Mouse (Mus musculus) monocyte, adult 2 months (primary cell): ENCODE measurements around the gene Ihh.

Experiments used
- DNase-seq, 2 experiments: peaks; one replicate each; pipeline ENCODE4 v3.0.0; 2022; ENCODE audit warnings: low spot score in 2 of 2, low read depth in 1 of 2

Gene Ihh

DNA sequence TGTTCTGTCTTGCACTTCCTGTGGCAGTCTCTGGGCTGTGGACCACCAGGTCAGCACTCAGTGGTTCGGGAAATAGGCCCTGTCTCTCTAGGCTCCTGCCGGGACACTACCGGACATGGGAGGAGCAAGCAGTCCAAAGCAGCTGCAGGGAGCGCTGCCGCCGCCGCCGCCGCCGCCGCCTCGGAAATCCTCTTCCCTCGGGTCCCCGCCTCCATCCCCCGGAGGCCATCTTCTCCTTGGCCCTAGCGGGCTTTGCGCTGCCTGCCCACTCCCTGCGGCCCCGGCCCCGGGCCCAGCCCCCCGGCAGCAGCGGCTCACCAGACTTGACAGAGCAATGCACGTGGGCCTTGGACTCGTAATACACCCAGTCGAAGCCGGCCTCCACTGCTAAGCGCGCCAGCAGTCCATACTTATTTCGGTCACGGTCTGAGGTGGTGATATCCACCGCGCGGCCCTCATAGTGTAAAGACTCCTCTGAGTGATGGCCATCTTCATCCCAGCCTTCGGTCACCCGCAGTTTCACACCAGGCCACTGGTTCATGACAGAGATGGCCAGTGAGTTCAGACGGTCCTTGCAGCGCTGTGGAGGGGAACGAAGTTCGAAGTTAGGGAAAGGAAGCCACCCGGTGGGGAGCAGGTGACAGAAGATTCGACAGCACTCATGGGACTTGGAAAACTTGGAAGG is 3.3 kb downstream of the Ihh start:
- DNase-seq: no peak

DNA sequence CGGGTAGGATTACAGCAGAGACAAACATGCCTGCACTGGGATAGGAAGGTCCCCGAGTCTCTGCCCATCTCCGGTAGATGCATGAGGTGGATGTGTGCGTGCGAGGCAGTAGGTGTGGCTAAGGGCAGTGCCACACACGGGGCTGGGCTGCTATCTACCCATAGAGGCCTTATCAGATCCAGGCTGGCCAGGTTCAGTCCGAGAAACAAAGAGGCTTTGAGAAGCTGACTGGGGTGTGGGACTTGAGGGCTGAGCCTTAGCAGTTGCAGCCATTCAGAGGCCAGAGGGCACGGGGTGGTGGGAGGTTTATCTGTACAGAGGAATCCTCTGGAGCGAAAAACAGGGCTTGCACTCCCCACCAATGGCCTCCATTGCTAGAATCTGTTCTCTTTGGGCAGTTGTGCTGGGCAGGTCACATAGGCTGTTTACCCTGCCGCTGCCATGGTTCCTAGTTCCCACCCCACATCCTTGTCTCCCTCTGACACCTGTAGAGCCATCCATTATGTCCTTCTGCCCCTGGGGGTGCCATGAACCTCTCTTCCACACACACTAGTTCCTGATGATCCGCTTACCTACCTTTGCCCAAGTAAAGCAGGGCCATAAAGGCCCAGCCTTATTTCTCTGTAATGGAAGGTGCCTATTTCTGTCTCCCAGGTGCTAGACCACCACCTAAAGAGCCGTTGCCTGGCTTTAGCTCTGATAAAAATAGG is 9.7 kb downstream of the Ihh start:
- DNase-seq: no peak

DNA sequence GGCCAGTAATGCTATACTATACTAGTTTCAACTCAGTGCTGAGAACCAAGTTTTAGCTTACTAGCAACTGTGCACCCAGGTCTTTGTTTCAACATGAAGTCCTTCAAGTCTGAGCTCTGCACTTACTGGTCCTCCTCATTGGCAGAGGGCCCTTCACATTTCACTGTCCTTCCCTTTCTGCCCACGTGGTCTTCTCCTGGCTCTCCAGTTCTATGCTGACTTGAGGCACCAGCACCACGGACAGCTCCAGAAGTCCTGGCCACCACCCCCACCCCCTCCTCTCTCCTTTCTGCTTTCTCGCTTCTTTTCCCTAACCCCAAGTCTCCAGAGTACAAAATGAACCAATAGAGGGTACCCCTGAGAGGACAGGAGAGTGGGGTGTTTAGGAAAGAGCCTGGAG is 11.7 kb downstream of the Ihh start:
- no peak for DNase-seq

DNA sequence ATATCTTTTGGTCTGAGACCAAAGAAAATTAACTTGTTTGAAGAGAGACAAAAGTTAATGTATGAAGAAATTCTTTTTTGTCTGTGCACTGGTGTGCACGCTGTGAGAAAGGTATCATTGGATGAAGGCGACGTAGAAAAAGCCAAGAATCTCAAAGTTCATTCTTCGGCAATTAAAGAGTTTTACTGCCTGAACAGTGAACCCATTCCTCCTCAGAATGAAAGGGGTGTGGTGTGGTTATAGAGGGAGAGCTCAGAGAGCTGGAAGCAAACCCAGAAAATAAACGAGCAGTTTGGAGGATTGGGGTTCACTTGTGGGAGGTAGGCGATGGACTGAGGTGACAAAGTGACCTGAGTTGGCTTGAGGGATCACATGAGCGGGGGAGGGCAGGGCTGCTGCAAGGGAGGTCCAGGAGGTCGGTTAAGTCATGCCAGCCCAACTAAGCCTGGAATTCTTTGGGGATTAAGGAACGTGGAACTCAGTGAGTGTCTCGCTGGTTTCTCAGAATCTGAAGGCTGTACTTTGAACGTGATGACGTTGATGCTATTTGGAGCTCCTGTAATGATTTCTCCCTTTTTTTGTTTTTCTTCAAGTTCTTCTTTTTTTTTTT is 15.1 kb downstream of the Ihh start:
- DNase-seq: no peak

DNA sequence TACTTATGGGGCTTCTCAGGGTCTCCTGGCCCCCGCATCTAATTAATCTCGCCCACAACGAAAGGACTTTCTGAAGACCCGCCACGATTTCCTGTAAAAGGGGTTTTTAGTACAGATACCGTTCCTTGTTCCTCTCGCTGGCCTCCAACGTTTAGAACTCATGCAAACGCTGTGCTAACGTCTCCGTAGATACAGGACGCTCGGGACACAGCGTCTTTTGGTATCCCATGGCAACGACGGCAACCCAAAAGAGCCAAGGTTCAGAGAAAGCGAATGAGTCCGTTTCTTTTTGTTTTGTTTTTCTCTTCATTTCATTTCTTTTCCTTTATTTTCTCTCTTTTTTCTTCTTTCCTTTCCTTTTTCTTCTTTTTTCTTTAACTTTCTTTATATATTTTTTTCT is 16.1 kb downstream of the Ihh start, which contains the start of gene Cfap65:
Gene Cfap65, minus strand, starts transcription at position 198 of the 400 bp plus-strand sequence.
- DNase-seq: no peak

DNA sequence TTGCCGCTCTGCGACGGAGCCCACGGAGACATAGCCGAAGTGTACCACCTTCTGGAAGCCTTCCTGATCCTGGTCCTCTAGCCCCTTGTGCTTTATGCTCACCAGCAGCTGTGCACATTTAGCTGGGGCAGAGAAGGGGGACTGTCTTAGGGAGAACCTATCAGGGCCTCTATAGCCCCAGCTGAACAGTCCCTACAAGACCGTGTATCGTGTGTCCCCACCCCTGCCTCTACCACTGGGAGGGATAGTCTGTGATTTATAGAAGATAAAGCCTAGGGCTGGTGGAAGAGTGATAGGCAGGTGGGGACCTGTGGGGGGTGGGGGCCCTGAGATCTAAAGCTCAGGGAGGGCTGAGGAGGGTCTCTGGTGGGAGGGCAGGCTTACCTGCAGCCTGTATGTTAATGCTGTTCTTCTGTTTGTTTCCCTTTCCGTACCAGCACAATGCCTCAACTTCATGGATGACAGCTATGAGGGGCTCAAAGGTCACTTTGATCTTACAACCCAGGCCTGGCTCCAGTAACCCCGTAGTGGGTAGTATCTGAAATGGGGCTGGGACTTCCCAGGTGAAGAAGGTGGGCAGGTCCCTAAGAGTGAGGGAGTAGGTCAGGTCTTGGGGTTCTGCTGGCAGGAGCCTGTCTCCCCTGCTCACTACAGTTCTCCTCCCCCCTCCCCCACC is 23.7 kb downstream of the Ihh start:
- DNase-seq: no peak

DNA sequence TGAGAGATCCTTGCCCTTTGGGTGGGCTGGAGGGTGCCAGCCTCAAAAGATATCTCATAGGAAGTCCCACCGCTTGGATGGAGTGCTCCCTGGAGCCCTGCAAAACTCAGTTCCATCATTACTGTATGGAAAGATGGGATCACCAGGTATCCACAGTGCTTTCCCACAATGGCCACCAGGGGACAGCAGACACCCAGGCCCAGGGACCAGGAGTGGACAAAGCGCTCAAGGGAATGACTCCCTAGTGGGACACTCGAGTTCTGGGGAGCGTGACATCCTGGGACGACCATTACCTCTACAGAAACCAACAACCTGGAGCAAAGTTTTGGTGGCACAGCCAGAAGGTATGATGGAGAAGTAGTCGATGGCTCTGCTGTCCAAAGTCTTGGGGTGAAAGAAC is 24.8 kb downstream of the Ihh start:
- DNase-seq: no peak

DNA sequence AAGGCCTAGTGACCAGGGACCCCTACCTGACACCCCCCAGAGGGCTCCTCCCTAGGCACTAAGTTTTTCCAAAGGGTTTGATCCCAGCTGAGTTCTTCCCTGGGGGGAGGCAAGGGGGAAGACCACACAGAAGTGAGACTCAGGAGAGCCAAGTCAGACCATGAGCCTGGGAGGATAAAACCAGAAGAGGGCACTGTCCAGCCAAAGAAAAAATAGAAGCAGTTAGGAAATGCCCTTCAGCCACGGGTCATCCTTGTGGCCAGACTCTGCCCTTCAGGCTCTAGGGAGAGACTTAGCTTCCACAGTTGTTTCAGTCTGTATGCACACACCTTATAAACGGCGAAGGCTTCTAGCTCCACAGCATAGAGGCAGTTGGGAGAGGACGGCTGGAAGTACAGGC is 27.0 kb downstream of the Ihh start:
- no peak for DNase-seq

DNA sequence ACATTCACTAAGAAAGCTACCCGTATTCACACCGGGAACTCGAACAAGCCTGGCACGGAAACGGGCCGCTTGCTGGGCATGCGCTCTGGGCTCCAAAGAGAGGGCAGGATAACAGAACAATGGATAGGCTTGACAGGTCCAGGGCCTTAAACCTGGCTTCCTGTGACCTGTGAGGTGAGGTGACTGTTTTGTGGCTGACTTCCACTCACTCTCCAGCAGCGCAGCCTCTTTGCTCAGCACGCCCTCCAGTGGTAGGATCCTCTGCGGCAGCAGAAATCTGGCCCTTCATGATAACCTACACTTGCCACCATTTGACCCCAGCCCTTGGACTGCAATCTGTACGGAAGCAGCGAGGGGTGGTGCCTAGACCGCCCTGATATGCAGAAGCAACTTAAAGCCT is 35.8 kb downstream of the Ihh start:
- DNase-seq: no peak

DNA sequence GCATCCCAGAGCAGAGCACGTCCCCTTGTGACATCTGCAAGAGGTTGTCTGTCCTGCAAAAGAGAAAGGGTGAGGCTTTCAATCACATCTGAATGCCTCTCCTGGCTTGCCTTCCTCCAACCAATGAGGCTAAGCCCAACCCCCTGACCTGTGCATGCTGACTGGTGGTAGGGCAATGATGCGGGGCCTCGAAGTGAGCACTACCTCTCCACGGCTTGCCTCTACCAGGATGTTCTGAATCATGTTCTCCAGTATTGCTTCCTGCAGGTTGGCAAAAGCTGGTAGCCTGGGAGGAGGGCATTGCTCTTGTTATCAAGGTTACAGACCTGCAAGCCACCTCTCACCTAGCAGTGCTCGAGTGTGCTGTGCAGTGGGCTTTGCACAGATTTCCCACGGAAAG is 49.3 kb downstream of the Ihh start:
- no peak for DNase-seq

DNA sequence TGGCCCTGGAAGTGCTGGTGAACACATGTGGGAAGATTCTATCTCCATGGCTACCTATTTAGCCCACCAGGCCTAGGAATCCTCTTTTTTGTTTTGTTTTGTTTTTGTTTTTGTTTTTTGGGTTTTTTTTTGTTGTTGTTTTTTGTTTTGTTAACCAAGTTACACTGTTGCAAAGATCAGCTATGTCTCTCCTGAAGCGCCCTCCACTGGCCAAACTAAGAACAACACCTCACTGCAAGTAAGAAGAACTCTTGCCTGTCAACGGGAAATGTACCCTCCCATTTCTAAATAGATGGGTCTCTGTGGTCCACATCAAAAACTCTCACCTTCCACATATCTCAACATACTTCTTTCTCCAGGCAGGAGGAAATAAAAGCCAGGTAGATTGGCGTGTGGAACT is 49.8 kb downstream of the Ihh start:
- DNase-seq: no peak

DNA sequence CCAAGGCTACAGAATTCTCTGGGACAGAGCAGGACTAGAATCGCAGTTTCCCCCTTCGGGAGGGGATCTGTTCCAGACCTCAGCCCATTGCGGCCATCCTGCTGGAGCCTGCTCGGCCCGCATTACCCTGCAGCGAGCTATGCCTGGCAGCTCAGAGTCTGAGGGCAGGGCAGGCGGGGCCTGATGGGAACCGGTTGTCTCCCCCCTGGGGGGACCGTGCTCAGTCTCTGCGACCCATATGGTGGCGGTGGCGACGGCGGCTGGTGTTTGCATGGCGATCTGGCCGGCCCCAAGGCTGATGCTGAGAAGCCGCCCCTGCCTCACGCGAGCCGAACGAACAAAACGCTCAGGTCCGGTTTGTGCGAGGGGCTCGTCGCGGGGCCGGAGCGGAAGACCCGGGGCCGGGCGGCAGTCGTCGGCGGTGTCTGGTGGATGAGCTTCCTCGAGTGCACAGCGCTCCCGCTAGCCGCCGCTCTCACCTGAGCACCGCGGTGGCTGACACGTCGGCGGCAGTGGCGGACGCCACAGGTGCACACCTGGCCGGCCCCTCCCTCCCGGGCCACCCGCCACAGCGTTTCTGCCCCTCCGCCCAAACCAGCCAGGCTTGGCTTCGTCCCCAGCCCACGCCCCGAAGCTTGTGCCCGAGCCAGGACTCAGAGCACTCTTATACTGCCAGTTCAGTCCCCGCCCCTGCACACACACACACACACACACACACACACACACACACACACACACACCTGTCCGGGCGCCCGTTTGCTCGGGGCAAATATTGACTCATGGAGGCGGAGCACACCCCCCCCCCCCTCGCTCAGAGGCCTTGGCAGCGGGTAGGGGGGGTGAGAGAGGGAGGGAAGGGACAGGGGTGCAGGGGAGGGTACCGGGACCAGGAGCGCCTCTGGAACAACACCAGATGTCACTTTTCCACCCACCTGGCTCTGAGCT is 50.9 kb downstream of the Ihh start:
- no peak for DNase-seq

DNA sequence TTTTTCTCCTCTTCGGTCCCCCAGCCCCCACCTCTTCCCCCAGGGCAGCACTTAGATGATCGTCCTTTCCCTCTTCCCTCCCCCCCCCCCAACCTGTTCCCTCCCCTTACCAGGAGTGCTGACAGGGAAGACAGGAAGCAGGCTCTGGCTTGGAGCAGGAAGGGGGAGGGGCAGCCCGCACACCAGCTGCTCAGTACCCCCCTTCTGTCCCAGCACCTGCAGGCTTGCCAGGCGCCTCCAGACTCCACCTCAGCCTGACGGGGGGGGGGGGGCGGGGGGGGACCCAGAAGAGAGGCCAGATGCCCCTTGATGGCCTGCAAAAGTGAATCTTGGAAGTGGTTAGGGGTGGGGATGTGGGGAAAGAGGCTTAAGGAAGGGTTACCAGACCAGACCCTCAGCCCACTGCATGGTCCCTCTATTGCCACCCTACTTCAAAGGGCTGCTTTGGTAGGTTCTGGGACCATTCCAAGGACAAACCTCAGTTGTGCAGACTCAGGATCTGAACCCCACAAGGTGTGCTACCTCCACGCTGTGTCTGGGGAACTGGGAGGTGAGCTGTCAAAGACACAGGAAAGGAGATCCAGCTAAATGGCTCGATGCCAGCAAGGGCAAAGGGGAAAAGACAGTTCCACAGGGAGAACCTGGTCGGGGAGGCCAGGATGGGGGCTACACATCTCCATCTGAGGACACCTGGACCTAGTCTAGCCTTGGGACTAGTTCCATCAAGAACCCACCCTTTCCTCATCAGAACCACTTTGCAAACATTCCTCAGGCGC is 52.6 kb downstream of the Ihh start:
- no peak for DNase-seq

DNA sequence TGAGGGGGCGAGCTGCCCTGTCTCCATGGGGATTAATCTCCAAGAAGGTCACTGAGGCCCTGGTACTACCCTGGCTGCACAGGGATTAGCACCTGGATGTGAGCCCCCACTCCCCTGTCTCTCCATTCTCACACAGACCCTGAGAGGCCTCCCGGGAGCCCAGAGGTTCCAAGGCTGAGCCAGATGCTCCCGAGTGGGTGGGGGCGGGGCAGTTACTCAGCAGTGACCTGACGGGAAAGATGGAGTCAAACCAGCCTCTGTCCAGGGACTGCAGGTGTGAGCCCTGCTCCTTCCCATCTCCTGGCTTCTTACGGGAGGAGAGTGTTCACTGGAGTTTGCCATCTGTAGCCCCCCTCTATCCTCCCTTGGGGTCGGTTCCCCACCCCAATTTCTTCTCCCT is 53.5 kb downstream of the Ihh start:
- DNase-seq: no peak
